Mouse (Mus musculus): ENCODE data around the gene Slc6a13. TPM values are rescaled to one million over a fixed set of nuclear protein-coding genes. Genes with fewer than 3 reads are reported as not detected.

Gene Slc6a13
- polyA plus RNA-seq, 1 experiment from 2014 or later: 0.40 TPM

DNA sequence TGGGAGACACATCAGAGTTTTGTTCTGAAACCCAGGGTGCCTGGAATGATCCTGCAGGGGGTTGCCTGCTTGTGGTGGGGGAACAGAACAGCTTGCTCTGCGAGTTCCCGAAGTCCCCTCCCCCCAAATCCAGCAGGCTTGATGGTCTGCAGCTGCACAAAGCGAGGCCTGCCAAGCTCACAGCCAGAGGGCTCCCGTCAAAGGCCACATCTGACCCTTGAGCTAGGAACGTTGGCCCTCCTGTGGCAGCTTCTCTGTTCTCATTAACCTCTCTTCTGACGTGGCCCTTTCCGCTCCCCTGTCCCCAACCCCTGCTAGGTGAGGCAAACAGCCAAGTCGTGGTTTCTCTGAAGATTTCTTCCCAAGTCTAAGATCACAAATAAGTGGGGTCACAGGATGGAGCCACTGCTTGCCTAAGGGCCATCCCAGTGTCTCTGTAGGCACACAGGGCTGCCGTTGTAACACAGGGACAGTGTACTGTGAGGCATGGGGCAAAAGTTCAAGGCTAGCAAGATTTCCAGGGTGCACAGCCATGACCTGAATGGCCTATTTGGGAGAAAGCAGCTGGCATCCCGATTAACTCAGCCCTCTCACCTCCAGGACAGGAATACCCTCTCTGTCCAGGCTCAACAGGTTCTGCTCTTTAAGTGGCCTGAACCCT is 30.0 kb downstream of the Slc6a13 start:
- 34% methylated on average over 10 of the region's 10 CpGs for WGBS
- H3K9me3 ChIP-seq (ENCODE audit: control insufficient read depth): no peaks in the 10 kb centered on the region
- H3K36me3 ChIP-seq (ENCODE audit: control insufficient read depth, insufficient read depth): no peaks in the 10 kb centered on the region
- no peak overlapping the region for H3K4me2 ChIP-seq (replicated peaks; ENCODE audit: low read depth)
- no peak for ATAC-seq
- no peaks in the 10 kb centered on the region for H3K4me1 ChIP-seq (replicated peaks; ENCODE audit: control insufficient read depth, insufficient read depth, low read length)
- no peak overlapping the region for H3K27ac ChIP-seq (ENCODE audit: low read depth, low read length)
- no peak overlapping the region for H3K4me3 ChIP-seq (ENCODE audit: low read depth, low read length)
- H3K9ac ChIP-seq (ENCODE audit: low read depth, low read length): no peak overlapping the region
- H3K27me3 ChIP-seq (replicated peaks; ENCODE audit: control insufficient read depth, insufficient read depth, low read length): no peaks in the 10 kb centered on the region
- no peak for TF ChIP-seq CTCF (IDR thresholded peaks at IDR 0.05; ENCODE audit: low read depth)

DNA sequence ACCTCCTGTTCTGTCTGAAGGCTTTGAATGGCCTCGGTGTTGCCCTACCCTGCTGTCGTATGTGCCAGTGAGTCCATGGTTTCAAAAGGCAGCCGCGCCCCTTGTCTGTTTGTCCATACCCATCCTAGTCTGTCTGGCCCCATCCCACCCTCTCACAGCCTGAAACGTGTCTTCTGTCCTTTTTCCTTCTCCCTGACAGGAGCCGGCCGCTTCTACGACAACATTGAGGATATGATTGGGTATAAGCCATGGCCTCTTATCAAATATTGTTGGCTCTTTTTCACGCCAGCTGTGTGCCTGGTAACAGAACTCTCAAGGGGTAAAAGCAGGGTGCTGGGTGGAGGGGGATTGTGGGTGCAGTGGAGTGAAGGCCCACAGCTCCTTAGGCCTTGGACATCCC is 35.8 kb downstream of the Slc6a13 start:
- Histone ChIP-seq H3K27ac (ENCODE audit: low read depth, low read length) (no peak overlapping the region), H3K4me2 (replicated peaks; ENCODE audit: low read depth) (no peak overlapping the region), H3K9ac (ENCODE audit: low read depth, low read length) (no peak overlapping the region), H3K9me3 (ENCODE audit: control insufficient read depth) (no peaks in the 10 kb centered on the region), H3K4me3 (ENCODE audit: low read depth, low read length) (no peak overlapping the region), H3K4me1 (replicated peaks; ENCODE audit: control insufficient read depth, insufficient read depth, low read length) (no peaks in the 10 kb centered on the region), H3K27me3 (replicated peaks; ENCODE audit: control insufficient read depth, insufficient read depth, low read length) (no peaks in the 10 kb centered on the region), H3K36me3 (ENCODE audit: control insufficient read depth, insufficient read depth) (no peaks in the 10 kb centered on the region)
- ATAC-seq: no peak
- 77% methylated on average over 9 of the region's 9 CpGs for WGBS
- TF ChIP-seq CTCF (IDR thresholded peaks at IDR 0.05; ENCODE audit: low read depth): no peak

GRCm38 (mm10) chr6:121336558-121336957 is 36.5 kb downstream of the Slc6a13 start:
- Histone ChIP-seq H3K36me3 (ENCODE audit: control insufficient read depth, insufficient read depth) (no peaks in the 10 kb centered on the region), H3K27me3 (replicated peaks; ENCODE audit: control insufficient read depth, insufficient read depth, low read length) (no peaks in the 10 kb centered on the region), H3K4me1 (replicated peaks; ENCODE audit: control insufficient read depth, insufficient read depth, low read length) (no peaks in the 10 kb centered on the region), H3K27ac (ENCODE audit: low read depth, low read length) (no peak overlapping the region), H3K9ac (ENCODE audit: low read depth, low read length) (no peak overlapping the region), H3K4me2 (replicated peaks; ENCODE audit: low read depth) (no peak overlapping the region), H3K4me3 (ENCODE audit: low read depth, low read length) (no peak overlapping the region), H3K9me3 (ENCODE audit: control insufficient read depth) (no peaks in the 10 kb centered on the region)
- no peak for ATAC-seq
- no peak for TF ChIP-seq CTCF (IDR thresholded peaks at IDR 0.05; ENCODE audit: low read depth)
- WGBS: 45% methylated on average over 8 of the region's 8 CpGs

GRCm38 (mm10) chr6:121337229-121337628 is 37.2 kb downstream of the Slc6a13 start:
- WGBS: 90% methylated on average over 9 of the region's 9 CpGs
- Histone ChIP-seq H3K4me2 (replicated peaks; ENCODE audit: low read depth) (no peak overlapping the region), H3K4me1 (replicated peaks; ENCODE audit: control insufficient read depth, insufficient read depth, low read length) (no peaks in the 10 kb centered on the region), H3K9ac (ENCODE audit: low read depth, low read length) (no peak overlapping the region), H3K27ac (ENCODE audit: low read depth, low read length) (no peak overlapping the region), H3K4me3 (ENCODE audit: low read depth, low read length) (no peak overlapping the region), H3K9me3 (ENCODE audit: control insufficient read depth) (no peaks in the 10 kb centered on the region), H3K27me3 (replicated peaks; ENCODE audit: control insufficient read depth, insufficient read depth, low read length) (no peaks in the 10 kb centered on the region), H3K36me3 (ENCODE audit: control insufficient read depth, insufficient read depth) (no peaks in the 10 kb centered on the region)
- no peak for ATAC-seq
- TF ChIP-seq CTCF (IDR thresholded peaks at IDR 0.05; ENCODE audit: low read depth): no peak

DNA sequence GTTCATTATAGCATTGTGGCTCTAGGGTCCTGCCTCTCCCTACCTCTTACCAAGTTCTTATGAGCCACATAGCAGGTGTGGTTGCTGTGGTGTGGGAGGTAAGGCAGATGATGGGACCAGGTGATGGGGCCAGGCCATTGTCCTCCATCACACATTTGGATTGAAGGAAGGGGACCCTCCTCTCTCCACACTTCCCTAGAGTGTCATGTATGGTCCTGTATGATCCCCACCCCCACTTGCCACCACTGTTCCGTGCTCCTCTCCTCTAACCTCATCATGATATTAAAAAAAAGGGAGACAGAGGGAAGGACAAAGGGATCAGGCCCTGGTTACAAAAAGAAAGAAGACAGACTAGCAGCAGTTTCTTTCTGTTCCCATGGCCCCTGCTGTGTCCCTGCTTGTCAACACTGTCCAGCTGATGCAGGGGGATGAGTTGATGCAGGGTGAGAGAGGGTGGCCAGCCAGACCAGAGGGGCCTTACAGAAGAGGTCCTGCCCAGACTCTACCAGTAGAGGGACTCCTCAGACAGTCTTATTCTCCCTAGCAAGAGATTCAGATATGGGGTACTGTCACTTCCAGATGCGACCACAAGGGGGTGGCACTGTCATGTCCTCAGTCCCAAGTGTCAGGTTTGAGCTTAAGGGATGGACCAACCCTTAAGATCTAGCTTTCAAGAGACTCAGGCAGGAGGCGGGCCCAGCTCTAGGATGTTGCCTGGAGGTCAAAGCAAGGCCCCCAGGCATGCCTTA is 37.9 kb downstream of the Slc6a13 start:
- Histone ChIP-seq H3K27ac (ENCODE audit: low read depth, low read length) (no peak overlapping the region), H3K4me1 (replicated peaks; ENCODE audit: control insufficient read depth, insufficient read depth, low read length) (no peaks in the 10 kb centered on the region), H3K9me3 (ENCODE audit: control insufficient read depth) (no peaks in the 10 kb centered on the region), H3K4me3 (ENCODE audit: low read depth, low read length) (no peak overlapping the region), H3K4me2 (replicated peaks; ENCODE audit: low read depth) (no peak overlapping the region), H3K9ac (ENCODE audit: low read depth, low read length) (no peak overlapping the region), H3K27me3 (replicated peaks; ENCODE audit: control insufficient read depth, insufficient read depth, low read length) (no peaks in the 10 kb centered on the region), H3K36me3 (ENCODE audit: control insufficient read depth, insufficient read depth) (no peaks in the 10 kb centered on the region)
- WGBS: 31% methylated on average over 3 of the region's 3 CpGs
- peak; percentile 93 for TF ChIP-seq CTCF (IDR thresholded peaks at IDR 0.05; ENCODE audit: low read depth)
- ATAC-seq: peak; percentile 55

DNA sequence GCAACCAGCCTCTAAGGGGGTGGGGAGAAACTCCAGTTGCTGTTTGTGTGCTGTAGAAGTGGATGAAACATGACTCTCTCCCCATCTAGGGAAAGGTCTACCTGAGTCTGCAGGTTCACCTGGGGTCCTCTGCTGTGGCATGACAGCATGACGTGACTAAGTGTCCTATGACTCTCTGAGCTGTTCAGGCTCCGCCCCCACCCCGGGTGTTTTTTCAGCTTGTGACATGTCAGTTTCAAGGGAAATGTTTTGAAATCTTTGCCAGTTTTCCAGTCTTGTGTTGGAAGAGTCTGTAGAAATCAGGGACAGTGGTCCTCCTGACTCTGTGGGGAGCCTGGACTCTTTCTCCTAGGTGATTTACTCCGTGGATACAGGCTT is 38.5 kb downstream of the Slc6a13 start:
- no peak overlapping the region for H3K27ac ChIP-seq (ENCODE audit: low read depth, low read length)
- H3K9me3 ChIP-seq (ENCODE audit: control insufficient read depth): no peaks in the 10 kb centered on the region
- no peaks in the 10 kb centered on the region for H3K4me1 ChIP-seq (replicated peaks; ENCODE audit: control insufficient read depth, insufficient read depth, low read length)
- H3K4me2 ChIP-seq (replicated peaks; ENCODE audit: low read depth): no peak overlapping the region
- H3K9ac ChIP-seq (ENCODE audit: low read depth, low read length): no peak overlapping the region
- WGBS: 36% methylated on average over 4 of the region's 4 CpGs
- H3K4me3 ChIP-seq (ENCODE audit: low read depth, low read length): no peak overlapping the region
- no peak for ATAC-seq
- TF ChIP-seq CTCF (IDR thresholded peaks at IDR 0.05; ENCODE audit: low read depth): no peak
- H3K36me3 ChIP-seq (ENCODE audit: control insufficient read depth, insufficient read depth): no peaks in the 10 kb centered on the region
- H3K27me3 ChIP-seq (replicated peaks; ENCODE audit: control insufficient read depth, insufficient read depth, low read length): no peaks in the 10 kb centered on the region
